Comparison of ENCODE assay signal across 8 mouse cellular contexts in genomic region chr12:31499314-31500131, GRCm38 (mm10). TPM values are rescaled to one million over a fixed set of nuclear protein-coding genes. Genes with fewer than 3 reads are reported as not detected.
A peak's percentile ranks its signal among the peaks of the same experiment; 100 is the strongest.
DNase-seq lines count a peak whose midpoint lies in the region; ATAC-seq lines count a peak whose summit lies in the region.

Gene Cbll1, minus strand, starts transcription at chr12:31499616.

- H3K27me3 ChIP-seq in hindbrain, embryonic 16.5 days (replicated peaks; ENCODE audit: control insufficient read depth, insufficient read depth, low read length) = no peaks in the 10 kb centered on the region

- no peaks in the 10 kb centered on the region for H3K36me3 ChIP-seq in hindbrain, embryonic 16.5 days (ENCODE audit: control insufficient read depth, insufficient read depth, low read length)
- H3K36me3 ChIP-seq in macrophage (ENCODE audit: inconsistent target) = peaks cover 1% of the 10 kb centered on the region

- peak within 1 kb of the TSS; percentile 62 for H3K4me3 ChIP-seq in hindbrain, embryonic 16.5 days (ENCODE audit: low read length)
- H3K4me3 ChIP-seq in macrophage (ENCODE audit: inconsistent target) = peak within 1 kb of the TSS; percentile 93

- peak within 1 kb of the TSS; percentile 79 for H3K9ac ChIP-seq in hindbrain, embryonic 16.5 days (ENCODE audit: low read depth, low read length)

- H3K4me1 ChIP-seq in hindbrain, embryonic 16.5 days (ENCODE audit: control insufficient read depth, insufficient read depth, low read depth, low read length) = peaks cover 12% of the 10 kb centered on the region

- no peaks in the 10 kb centered on the region for H3K9me3 ChIP-seq in hindbrain, embryonic 16.5 days (ENCODE audit: control insufficient read depth, low read length)

- peaks cover 48% of the 10 kb centered on the region for H3K79me2 ChIP-seq in macrophage (ENCODE audit: inconsistent target)

- peak within 1 kb of the TSS; percentile 93 for H3K4me2 ChIP-seq in hindbrain, embryonic 16.5 days (ENCODE audit: low read length)

- under 1% methylated on average over 62 of the region's 68 CpGs for WGBS in hindbrain, embryonic 16.5 days
- WGBS in macrophage (ENCODE audit: missing documents) = under 1% methylated on average over 68 of the region's 68 CpGs

- ATAC-seq in hindbrain, embryonic 16.5 days = peak; percentile 99

- peak; percentile 95 for DNase-seq in T-cell, adult 2 months (ENCODE audit: low spot score)
- DNase-seq in cerebellum, postnatal 36 days = peak; percentile 98
- DNase-seq in gastrocnemius, adult 18-20 months (ENCODE audit: low spot score) = peak; percentile 95
- peak; percentile 96 to 97 for DNase-seq in left cerebral cortex, adult 18-20 months (ENCODE audit: low spot score in 2 of 2)
- DNase-seq in right cerebral cortex, adult 18-20 months = peak; percentile 97
- DNase-seq in urinary bladder, postnatal 10 days (ENCODE audit: low spot score) = peak; percentile 77

- H3K27ac ChIP-seq in hindbrain, embryonic 16.5 days (ENCODE audit: low read depth, low read length) = peak within 1 kb of the TSS; percentile 95
- peak within 1 kb of the TSS; percentile 80 for H3K27ac ChIP-seq in macrophage

RNA-seq across cellular contexts. Expression of gene Cbll1, which starts in this region (rescaled TPM):
- total RNA-seq in gastrocnemius, adult 18-20 months (2021) = 10 to 100 TPM in 1 of 2 experiments, 1 to 10 TPM in 1; 10.0 to 12.6 TPM
- polyA plus RNA-seq in hindbrain, embryonic 16.5 days (2015; fragmentation: Nextera tagmentation; extraction: Ambion mirVana) = 13.3 and 19.9 TPM in 2 replicates
- total RNA-seq in left cerebral cortex, adult 18-20 months (2021) = 10 to 100 TPM; 22.9 to 24.1 TPM
- 10 to 100 TPM in 15 of 26 experiments, 1 to 10 TPM in 11; 3.6 to 17.6 (median 10.8) TPM for total RNA-seq in macrophage (2018; cell fraction: chromatin; rRNA removed)
- 10 to 100 TPM in 25 of 26 experiments, 1 to 10 TPM in 1; 9.8 to 20.2 (median 16.0) TPM for total RNA-seq in macrophage (2018; cell fraction: cytosol; rRNA removed)
- 10 to 100 TPM in 17 of 26 experiments, 1 to 10 TPM in 9; 5.2 to 26.0 (median 13.4) TPM for total RNA-seq in macrophage (2018; cell fraction: nucleus; rRNA removed)
- polyA plus RNA-seq in macrophage (2018) = 10.6 to 23.4 TPM (median 11.5 TPM) in 3 replicates

Comparison
In these comparisons a context has a peak if more than half of its experiments do, and no peak if none do; other contexts are left out.
1. Peak in every context shown above with its lines: DNase-seq, ATAC-seq, H3K4me3 ChIP-seq and H3K27ac ChIP-seq.